Mouse (Mus musculus): ENCODE results near the gene Lmod2.

Gene Lmod2

DNA sequence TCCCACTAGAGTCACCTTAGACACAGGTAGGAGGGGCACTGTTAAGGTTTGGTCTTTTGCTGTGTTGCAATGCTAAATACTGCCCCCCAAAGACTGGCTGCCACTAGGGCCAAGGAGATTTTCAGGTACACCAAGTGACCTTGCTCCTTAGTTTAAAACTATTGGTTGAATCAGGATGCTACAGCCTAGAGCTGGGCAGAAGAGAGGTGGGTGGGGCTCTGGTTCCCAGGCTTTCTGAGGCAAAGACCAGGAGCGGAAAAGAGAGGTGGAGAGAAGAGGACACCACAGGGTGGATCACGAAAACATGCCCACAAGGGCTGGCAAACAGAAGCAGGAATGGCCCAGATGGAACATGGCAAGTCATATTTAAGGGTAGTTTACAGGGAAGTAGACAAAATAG lies 44.6 kb downstream of the Lmod2 start:
- in situ Hi-C loops (cut with MboI, MseI): no loop called here

DNA sequence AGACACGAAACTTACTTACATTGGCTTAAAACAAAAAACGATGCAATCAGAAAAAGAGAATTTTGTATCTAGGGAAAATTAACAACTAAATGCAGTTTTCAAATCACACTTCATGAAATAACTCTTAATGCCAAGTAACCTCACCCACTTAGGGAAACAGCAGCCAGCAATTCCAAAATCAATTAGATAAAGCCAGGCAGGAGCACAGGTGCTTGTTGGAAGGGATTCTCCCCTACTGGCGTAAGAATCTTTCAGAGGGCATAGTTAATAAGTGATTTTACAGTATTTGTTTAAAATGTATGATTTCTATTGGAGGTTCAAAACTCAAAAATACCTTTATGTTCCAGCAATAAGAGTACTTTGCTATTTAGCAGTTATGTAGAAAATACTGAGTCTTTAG lies 45.4 kb downstream of the Lmod2 start:
- in situ Hi-C loops (cut with MboI, MseI): no loop called here

DNA sequence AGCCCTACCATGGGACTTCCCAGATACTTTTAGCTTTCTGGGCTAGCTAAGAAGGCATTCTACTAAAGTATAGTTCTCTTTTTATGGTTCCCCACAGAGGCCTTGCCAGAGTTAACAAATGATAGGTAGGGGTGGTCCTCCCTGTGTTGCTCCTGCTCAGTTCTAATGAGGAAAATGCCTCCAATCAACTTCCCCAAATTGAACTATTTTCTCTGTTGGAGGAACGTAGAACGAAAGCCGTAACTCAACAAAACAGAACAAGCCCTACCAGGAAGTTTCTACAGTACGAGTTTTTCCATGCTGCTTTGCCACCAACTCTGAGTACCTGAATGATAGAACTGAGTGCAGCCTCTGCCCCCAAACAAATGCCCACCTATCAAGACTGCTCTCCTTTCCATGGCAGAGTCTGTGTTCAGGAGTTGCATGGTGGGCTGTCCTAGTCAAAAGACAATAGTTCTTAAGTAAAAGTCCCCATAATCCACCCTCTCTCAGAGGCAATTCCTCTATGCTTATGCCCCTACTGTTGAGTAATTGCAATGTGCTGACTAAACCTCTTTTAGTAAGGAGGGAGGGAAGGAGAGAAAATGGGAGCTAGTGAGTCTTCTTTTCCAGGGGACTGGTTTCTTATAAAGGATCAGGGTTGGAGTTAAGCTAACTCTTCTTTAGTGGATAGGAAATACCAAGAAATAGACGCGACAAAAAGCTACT lies 47.9 kb downstream of the Lmod2 start:
- in situ Hi-C loops (cut with MboI, MseI): no loop called here

DNA sequence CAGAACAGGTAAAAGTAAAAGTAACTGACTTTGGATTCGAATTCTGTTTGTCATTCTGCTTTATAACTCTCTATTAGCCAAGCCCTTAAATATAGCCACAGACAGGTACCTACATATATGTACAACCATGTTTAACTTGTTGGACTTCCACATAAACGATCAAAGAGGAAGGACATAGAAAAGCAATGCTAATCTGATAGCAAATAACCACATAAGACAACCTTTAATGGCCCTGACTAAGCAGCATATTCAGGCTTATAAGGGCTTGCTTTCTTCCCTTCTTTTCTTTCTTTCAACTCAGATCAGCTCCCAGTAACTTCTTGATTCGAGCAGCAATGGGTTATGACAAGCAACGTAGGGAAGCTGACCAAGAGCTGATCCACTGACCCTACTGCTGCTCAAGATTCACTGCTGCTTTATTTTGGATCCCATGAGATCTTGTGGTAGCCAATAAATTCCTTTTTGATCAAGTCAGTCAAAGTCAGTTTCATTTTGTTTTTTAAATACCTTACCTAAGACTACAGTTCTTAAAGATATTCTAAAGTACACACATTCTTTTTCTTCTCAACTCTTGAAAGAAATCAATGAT lies 49.6 kb downstream of the Lmod2 start:
- in situ Hi-C loops (cut with MboI, MseI): no loop called here

DNA sequence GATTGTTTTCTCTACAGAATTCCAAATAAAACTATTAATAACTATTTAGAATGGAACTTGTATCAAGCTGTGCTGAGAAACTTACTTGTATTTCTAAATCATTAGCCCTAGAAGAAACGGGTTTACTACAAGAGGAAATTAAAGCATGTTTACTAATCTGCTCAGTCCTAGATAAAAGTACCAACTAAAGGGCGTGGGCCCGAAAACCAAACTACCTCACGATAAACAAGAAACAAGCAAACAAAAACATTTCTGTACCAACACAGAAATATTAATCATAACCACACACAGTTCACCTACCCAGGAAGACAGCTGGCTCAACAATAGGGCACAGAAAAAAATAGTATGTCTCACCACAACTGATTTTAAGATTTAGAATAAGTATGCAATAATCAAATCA lies 50.8 kb downstream of the Lmod2 start:
- in situ Hi-C loops (cut with MboI, MseI): no loop called here

DNA sequence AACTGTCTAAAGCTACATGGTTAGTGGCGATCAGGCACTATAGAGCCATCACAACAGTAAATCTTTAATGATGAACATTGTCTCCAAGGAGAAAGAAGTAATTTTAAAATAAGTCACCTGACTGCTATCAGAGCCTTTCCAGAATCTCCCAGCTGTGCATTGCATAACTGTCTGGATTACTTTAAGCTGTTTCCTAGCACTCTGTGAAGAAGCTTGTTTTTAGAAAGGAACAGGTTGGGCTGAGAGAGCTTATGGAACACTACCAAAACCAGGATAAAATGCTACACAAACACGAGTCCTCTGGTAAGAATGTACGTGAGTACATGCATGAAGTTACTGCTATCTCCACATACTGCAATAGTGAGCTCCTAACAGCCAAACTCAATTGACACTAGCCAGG lies 53.2 kb downstream of the Lmod2 start:
- in situ Hi-C loops (cut with MboI, MseI): no loop called here

DNA sequence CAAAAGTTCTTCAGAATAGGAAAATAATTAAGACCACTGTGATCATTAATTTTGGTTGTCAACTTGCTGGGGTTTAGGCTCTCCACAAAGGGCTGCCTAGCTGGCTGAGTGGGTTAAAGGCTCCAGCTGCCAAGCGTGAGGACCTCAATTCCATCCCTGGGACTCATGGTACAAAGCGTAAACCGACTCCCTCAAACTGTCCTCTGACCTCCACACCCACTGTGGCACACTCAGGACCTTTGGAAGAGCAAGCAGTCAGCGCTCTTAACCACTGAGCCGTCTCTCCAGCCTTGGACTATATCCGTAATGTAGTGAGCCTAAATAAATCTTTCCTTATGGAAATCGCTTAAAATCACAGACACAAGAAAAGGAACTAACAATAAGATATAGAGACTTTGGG lies 54.0 kb downstream of the Lmod2 start:
- in situ Hi-C loops (cut with MboI, MseI): no loop called here

Data from T-helper 2 cell (primary cell).